Mouse (Mus musculus): ENCODE data around the gene Gm27029. TPM values are rescaled to one million over a fixed set of nuclear protein-coding genes. Genes with fewer than 3 reads are reported as not detected.

Gene Gm27029
- polyA plus RNA-seq, 1 experiment, result 7.1 TPM

DNA sequence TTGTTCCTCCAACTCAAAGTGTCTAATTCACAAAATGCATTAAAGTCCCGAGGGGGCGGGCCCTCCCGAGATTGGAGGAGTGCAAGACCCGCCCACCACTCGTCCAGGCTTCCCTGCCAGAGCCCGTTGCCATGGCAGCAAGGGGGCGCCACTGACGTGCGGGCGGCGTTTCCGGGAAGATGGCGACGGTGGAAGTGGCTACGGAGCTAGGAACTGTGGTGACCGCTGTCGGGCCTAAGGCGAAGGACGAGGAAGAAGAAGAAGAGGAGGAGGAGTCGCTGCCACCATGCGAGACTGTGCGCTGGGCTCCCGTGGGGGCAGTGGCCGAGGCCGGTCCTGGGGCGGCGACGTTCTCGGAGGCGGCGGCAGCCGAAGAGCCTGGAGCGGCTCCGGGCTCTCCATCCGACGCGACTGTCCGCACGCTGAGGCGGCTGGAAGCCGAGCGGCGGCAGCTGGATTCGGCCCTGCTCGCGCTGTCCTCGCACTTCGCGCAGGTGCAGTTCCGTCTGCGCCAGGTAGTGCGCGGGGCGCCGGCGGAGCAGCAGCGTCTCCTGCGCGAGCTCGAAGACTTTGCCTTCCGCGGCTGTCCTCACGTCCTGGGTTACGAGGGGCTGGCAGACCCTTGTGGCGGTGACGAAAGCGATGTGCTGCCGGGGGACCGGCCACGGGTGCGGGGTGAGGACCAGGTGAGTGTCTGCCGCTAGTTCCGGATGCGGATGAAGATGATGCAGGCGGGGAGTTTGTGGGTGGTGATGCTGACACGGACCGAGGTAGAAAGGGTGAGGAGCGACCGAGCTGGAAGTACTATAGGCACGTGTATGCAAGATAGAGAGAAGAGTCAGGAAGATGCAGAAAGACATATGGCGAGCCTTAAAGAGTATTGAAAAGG is 573 bp upstream of the Gm27029 start, which contains the start of the genes Rundc1 and Ptges3l:
TSS of gene Rundc1 (plus strand) at position 161 of the 889 bp plus-strand sequence.
TSS of gene Ptges3l (minus strand) at position 409 of the 889 bp plus-strand sequence.
- TF ChIP-seq CTCF (IDR thresholded peaks at IDR 0.05; ENCODE audit: control insufficient read depth, insufficient read depth, low read length), result peak; percentile 34; the same call in 1 of the 2 replicates
- peak; percentile 76; the same call in 1 of the 2 replicates for TF ChIP-seq POLR2A (IDR thresholded peaks at IDR 0.05; ENCODE audit: borderline replicate concordance, control insufficient read depth, low read depth, low read length)
- Histone ChIP-seq H3K4me3 (replicated peaks; ENCODE audit: control insufficient read depth, low read depth, low read length) (peak within 1 kb of the TSS; percentile 89), H3K4me1 (ENCODE audit: control insufficient read depth, insufficient read depth, low read length) (no peaks in the 10 kb centered on the region; the same call in 1 of the 2 replicates), H3K27ac (ENCODE audit: control insufficient read depth, insufficient read depth, low read depth, low read length, poor library complexity) (peak within 1 kb of the TSS; percentile 86)
- under 1% methylated on average over 81 of the region's 81 CpGs for WGBS

GRCm38 (mm10) chr11:101420148-101420547 is 4.4 kb downstream of the Gm27029 start:
- 55% methylated on average over 5 of the region's 5 CpGs for WGBS
- Histone ChIP-seq H3K27ac (ENCODE audit: control insufficient read depth, insufficient read depth, low read depth, low read length, poor library complexity) (no peak overlapping the region), H3K4me1 (ENCODE audit: control insufficient read depth, insufficient read depth, low read length) (no peaks in the 10 kb centered on the region; the same call in 1 of the 2 replicates), H3K4me3 (replicated peaks; ENCODE audit: control insufficient read depth, low read depth, low read length) (no peak overlapping the region)
- no peak for TF ChIP-seq CTCF (IDR thresholded peaks at IDR 0.05; ENCODE audit: control insufficient read depth, insufficient read depth, low read length)

- no peaks in the 10 kb centered on the region; the same call in 1 of the 2 replicates for H3K4me1 ChIP-seq (ENCODE audit: control insufficient read depth, insufficient read depth, low read length)
- 68% methylated on average over 3 of the region's 3 CpGs for WGBS
- no peak overlapping the region for H3K4me3 ChIP-seq (replicated peaks; ENCODE audit: control insufficient read depth, low read depth, low read length)
- TF ChIP-seq CTCF (IDR thresholded peaks at IDR 0.05; ENCODE audit: control insufficient read depth, insufficient read depth, low read length) (no peak), POLR2A (IDR thresholded peaks at IDR 0.05; ENCODE audit: borderline replicate concordance, control insufficient read depth, low read depth, low read length) (no peak)
- H3K27ac ChIP-seq (ENCODE audit: control insufficient read depth, insufficient read depth, low read depth, low read length, poor library complexity), result no peak overlapping the region
Measured at GRCm38 (mm10) chr11:101419610-101420009, 5.0 kb downstream of the Gm27029 start.

DNA sequence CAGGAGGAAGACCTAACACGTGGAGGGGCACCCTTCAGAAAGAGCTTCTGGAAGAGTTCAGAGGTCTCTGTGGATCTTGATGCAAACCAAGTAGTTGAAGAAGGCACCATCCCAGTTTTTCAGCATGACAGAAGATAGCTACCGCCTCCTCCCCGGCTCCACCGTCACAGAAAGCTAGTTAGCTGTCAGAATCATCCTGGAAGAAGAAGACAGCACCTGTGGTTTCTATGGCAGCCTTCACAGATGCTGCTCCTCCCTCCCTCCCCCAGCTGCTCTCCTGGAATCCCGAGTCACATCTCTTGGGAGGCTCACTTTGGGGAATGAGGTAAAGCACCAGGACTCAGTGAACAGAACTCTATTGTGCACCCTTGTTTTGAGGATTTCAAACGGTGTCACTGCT is 5.6 kb downstream of the Gm27029 start:
- 84% methylated on average over 6 of the region's 6 CpGs for WGBS
- Histone ChIP-seq H3K4me3 (replicated peaks; ENCODE audit: control insufficient read depth, low read depth, low read length) (no peak overlapping the region), H3K4me1 (ENCODE audit: control insufficient read depth, insufficient read depth, low read length) (no peaks in the 10 kb centered on the region; the same call in 1 of the 2 replicates), H3K27ac (ENCODE audit: control insufficient read depth, insufficient read depth, low read depth, low read length, poor library complexity) (no peak overlapping the region)
- no peak for TF ChIP-seq CTCF (IDR thresholded peaks at IDR 0.05; ENCODE audit: control insufficient read depth, insufficient read depth, low read length)
- TF ChIP-seq POLR2A (IDR thresholded peaks at IDR 0.05; ENCODE audit: borderline replicate concordance, control insufficient read depth, low read depth, low read length), result no peak

DNA sequence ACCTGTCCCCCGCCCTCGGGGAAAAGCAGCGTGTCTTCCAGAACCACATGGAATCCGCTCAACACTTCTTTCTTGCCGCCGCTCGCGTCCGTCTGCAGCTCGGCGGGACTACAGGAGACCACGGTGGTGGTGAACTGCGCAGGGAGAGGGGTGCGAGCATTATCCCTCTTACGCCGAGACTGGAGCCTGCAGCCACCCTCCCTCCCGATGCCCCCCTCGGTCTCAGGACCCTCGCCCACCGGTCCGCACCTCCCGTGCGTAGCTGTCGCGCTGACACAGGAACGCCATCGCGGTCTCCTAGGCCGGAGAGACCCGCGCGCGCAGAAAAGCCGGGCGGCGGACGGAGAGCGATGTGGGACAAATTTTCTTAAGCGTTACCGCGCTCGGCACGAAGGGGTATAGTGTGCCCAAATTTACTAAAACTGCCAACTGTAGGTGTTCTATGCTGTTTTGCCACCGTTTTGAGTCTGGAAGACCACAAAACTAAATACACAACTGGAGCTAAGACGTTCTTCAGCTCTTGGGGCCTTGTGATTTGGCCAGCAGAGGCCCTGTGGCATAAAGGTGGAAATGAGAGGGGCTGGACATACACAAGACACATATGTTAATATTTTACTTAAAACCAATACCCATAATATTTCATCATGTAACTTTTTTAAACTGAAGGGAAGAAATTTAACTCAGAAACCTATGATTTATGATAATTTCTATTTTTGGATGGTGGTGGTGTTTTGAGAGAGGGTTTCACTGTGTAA is 7.3 kb downstream of the Gm27029 start, which contains the start of gene Aarsd1:
TSS of gene Aarsd1 (minus strand) at position 515 of the 755 bp plus-strand sequence.
- Histone ChIP-seq H3K4me3 (replicated peaks; ENCODE audit: control insufficient read depth, low read depth, low read length) (peak within 1 kb of the TSS; percentile 95), H3K4me1 (ENCODE audit: control insufficient read depth, insufficient read depth, low read length) (no peaks in the 10 kb centered on the region; the same call in 1 of the 2 replicates), H3K27ac (ENCODE audit: control insufficient read depth, insufficient read depth, low read depth, low read length, poor library complexity) (peak within 1 kb of the TSS; percentile 26; the same call in 1 of the 2 replicates)
- TF ChIP-seq POLR2A (IDR thresholded peaks at IDR 0.05; ENCODE audit: borderline replicate concordance, control insufficient read depth, low read depth, low read length), result peak; percentile 63; the same call in 1 of the 2 replicates
- TF ChIP-seq CTCF (IDR thresholded peaks at IDR 0.05; ENCODE audit: control insufficient read depth, insufficient read depth, low read length), result no peak
- WGBS, result under 1% methylated on average over 45 of the region's 45 CpGs

- no peak for TF ChIP-seq POLR2A (IDR thresholded peaks at IDR 0.05; ENCODE audit: borderline replicate concordance, control insufficient read depth, low read depth, low read length)
- no peak for TF ChIP-seq CTCF (IDR thresholded peaks at IDR 0.05; ENCODE audit: control insufficient read depth, insufficient read depth, low read length)
- under 1% methylated on average over 11 of the region's 11 CpGs for WGBS
- H3K27ac ChIP-seq (ENCODE audit: control insufficient read depth, insufficient read depth, low read depth, low read length, poor library complexity), result peak overlapping the region; percentile 26; the same call in 1 of the 2 replicates
- H3K4me1 ChIP-seq (ENCODE audit: control insufficient read depth, insufficient read depth, low read length), result no peaks in the 10 kb centered on the region; the same call in 1 of the 2 replicates
- peak overlapping the region; percentile 95 for H3K4me3 ChIP-seq (replicated peaks; ENCODE audit: control insufficient read depth, low read depth, low read length)
Measured at GRCm38 (mm10) chr11:101416433-101417100, 8.0 kb downstream of the Gm27029 start.

- WGBS, result 84% methylated on average over 2 of the region's 2 CpGs
- H3K4me3 ChIP-seq (replicated peaks; ENCODE audit: control insufficient read depth, low read depth, low read length), result no peak overlapping the region
- H3K4me1 ChIP-seq (ENCODE audit: control insufficient read depth, insufficient read depth, low read length), result no peaks in the 10 kb centered on the region; the same call in 1 of the 2 replicates
- no peak overlapping the region for H3K27ac ChIP-seq (ENCODE audit: control insufficient read depth, insufficient read depth, low read depth, low read length, poor library complexity)
- TF ChIP-seq CTCF (IDR thresholded peaks at IDR 0.05; ENCODE audit: control insufficient read depth, insufficient read depth, low read length) (no peak), POLR2A (IDR thresholded peaks at IDR 0.05; ENCODE audit: borderline replicate concordance, control insufficient read depth, low read depth, low read length) (no peak)
Measured at GRCm38 (mm10) chr11:101415306-101415705, 9.3 kb downstream of the Gm27029 start.

All from bone marrow, adult 2 months (tissue).